Mouse (Mus musculus) C2C12 (cell line): ENCODE data around the gene Mogat1. TPM values are rescaled to one million over a fixed set of nuclear protein-coding genes. Genes with fewer than 3 reads are reported as not detected.

Experiments
- H3K27me3 ChIP-seq: one replicate; pipeline ENCODE4 v1.6.1; 2011; ENCODE audit not compliant: control insufficient read depth, insufficient read depth, insufficient read length
- H3K36me3 ChIP-seq: one replicate; pipeline ENCODE4 v1.6.1; 2011; ENCODE audit not compliant: control insufficient read depth, insufficient read depth
- H3K4me3 ChIP-seq: one replicate; pipeline ENCODE4 v1.5.1; 2011; ENCODE audit warnings: mild to moderate bottlenecking, control low read depth; ENCODE audit not compliant: poor library complexity, insufficient read depth, severe bottlenecking
- H3K79me2 ChIP-seq: one replicate; pipeline ENCODE4 v1.6.1; 2011; ENCODE audit not compliant: control insufficient read depth, insufficient read depth
- H3K79me3 ChIP-seq: one replicate; pipeline ENCODE4 v1.6.1; 2011; ENCODE audit warnings: low read depth, control low read depth
- H3ac ChIP-seq: one replicate; pipeline ENCODE3; 2011; ENCODE audit warnings: low read depth; ENCODE audit not compliant: control insufficient read depth, insufficient read length
- CEBPB ChIP-seq: IDR thresholded peaks from one replicate; pipeline ENCODE4 v1.6.1; 2011; ENCODE audit warnings: low read depth, mild to moderate bottlenecking, control low read depth, moderate library complexity
- CTCF ChIP-seq: IDR thresholded peaks from one replicate; pipeline ENCODE4 v1.5.1; 2011; ENCODE audit not compliant: control insufficient read depth, insufficient read depth, insufficient read length
- FOSL1 ChIP-seq: IDR thresholded peaks from one replicate; pipeline ENCODE4 v1.8.0; 2011; ENCODE audit warnings: mild to moderate bottlenecking, low read length; ENCODE audit not compliant: poor library complexity, insufficient read depth, severe bottlenecking
- MAX ChIP-seq: IDR thresholded peaks from one replicate; pipeline ENCODE4 v1.6.1; 2011; ENCODE audit warnings: mild to moderate bottlenecking, control low read depth
- MYOD1 ChIP-seq: IDR thresholded peaks from one replicate; pipeline ENCODE4 v1.6.1; 2011; ENCODE audit warnings: low read depth; ENCODE audit not compliant: control insufficient read depth, insufficient read length
- MYOG ChIP-seq: IDR thresholded peaks from one replicate; pipeline ENCODE4 v1.6.1; 2011; ENCODE audit not compliant: control insufficient read depth, insufficient read length; ENCODE audit errors: extremely low read depth
- USF1 ChIP-seq: IDR thresholded peaks from one replicate; pipeline ENCODE4 v1.6.1; 2011; ENCODE audit warnings: low read depth, mild to moderate bottlenecking, control low read depth, moderate library complexity
- polyA plus RNA-seq: library from polyadenylated mRNA; unstranded; fragments of >200 nt; fragmentation: generic; extraction: Trizol; gene quantifications from one replicate; pipeline ENCODE4 v1.2.1, GENCODE M21; 2012; ENCODE audit warnings: missing spikeins

The Mogat1 gene
- polyA plus RNA-seq, 1 experiment = not detected

DNA sequence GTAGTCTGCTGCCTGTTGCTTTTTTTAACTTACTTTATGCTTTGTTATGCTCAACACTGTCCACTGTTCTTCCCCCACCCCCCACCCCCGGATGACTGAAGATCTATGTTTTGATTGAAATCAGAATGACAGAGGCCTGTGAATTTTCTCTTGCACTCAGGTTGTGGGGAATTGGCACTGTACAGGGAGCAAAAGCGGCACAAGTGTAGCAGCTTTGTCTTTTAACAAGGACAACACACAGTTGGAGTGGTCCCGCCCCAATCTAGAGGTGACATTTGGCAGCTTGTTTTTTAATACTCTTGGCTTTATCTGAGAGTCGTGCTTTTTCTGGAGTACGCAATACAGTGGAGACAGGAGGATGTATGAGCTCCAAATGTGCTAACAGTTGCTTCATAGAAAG lies 58.8 kb downstream of the Mogat1 start:
- H3K79me3 ChIP-seq = no peaks in the 10 kb centered on the region
- TF ChIP-seq CTCF (no peak), USF1 (no peak), MYOG (no peak), MAX (no peak), MYOD1 (no peak), CEBPB (no peak), FOSL1 (no peak)

DNA sequence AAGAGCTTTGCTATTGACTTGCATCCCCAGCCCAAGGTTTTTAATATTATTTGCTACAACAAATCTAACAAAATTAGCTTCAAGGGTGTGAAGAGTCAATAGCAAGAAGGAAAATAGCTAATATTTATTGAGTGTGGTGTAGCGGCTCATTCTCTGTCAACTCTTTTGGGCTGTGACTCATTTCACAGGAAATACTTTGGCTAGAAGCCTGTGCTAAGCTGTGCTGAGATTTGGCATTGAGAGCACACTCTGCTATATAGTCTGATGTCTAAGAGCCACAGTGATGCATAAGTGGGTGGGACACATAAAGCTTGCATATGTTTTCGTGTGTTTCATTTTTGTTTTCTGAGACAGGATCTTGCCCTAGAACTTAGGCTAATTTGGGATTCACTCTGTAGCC lies 74.3 kb downstream of the Mogat1 start:
- no peaks in the 10 kb centered on the region for H3K79me2 ChIP-seq
- no peaks in the 10 kb centered on the region for H3K79me3 ChIP-seq
- no peak overlapping the region for H3K4me3 ChIP-seq
- no peaks in the 10 kb centered on the region for H3K36me3 ChIP-seq
- no peaks in the 10 kb centered on the region for H3K27me3 ChIP-seq
- no peak overlapping the region for H3ac ChIP-seq
- no peak for TF ChIP-seq MAX
- no peak for TF ChIP-seq CEBPB
- no peak for TF ChIP-seq CTCF
- TF ChIP-seq USF1 = no peak

More for the DNA sequence above, 58.8 kb downstream of the Mogat1 start:
- Histone ChIP-seq H3K79me2 (no peaks in the 10 kb centered on the region), H3K4me3 (no peak overlapping the region), H3K27me3 (no peaks in the 10 kb centered on the region), H3K36me3 (no peaks in the 10 kb centered on the region), H3ac (no peak overlapping the region)

- H3K36me3 ChIP-seq = no peaks in the 10 kb centered on the region
- no peaks in the 10 kb centered on the region for H3K27me3 ChIP-seq
- no peak overlapping the region for H3K4me3 ChIP-seq
- TF ChIP-seq MYOG (no peak), MAX (no peak), CEBPB (no peak)
- H3K79me2 ChIP-seq = no peaks in the 10 kb centered on the region
- no peaks in the 10 kb centered on the region for H3K79me3 ChIP-seq
- H3ac ChIP-seq = peak overlapping the region; percentile 6
These were observed 76.2 kb downstream of the Mogat1 start for GRCm38 (mm10) chr1:78586986-78587385.

Other genes starting within 250 kb of the Mogat1 start
- gene Sgpp2, start 200.6 kb upstream of the Mogat1 start, polyA plus RNA-seq = 0.08 TPM
- gene Farsb, start 22.1 kb upstream of the Mogat1 start, polyA plus RNA-seq = 53.6 TPM
- gene BC035947, start 1.2 kb downstream of the Mogat1 start, polyA plus RNA-seq = not detected
- gene Acsl3, start 146.8 kb downstream of the Mogat1 start, polyA plus RNA-seq = 19.8 TPM
- gene Utp14b, start 147.0 kb downstream of the Mogat1 start, polyA plus RNA-seq = 2.4 TPM